Mouse (Mus musculus) heart, adult 8-10 months (tissue): ENCODE data around the gene Avpr2. TPM values are rescaled to one million over a fixed set of nuclear protein-coding genes. Genes with fewer than 3 reads are reported as not detected.
A peak's percentile ranks its signal among the peaks of the same experiment; 100 is the strongest.

ENCODE experiments used
- DNase-seq: peaks from one replicate; pipeline ENCODE4 v3.0.0; 2022; ENCODE audit warnings: low spot score
- total RNA-seq, 4 experiments: library from RNA; stranded (reverse); gene quantifications; 2 replicates each; pipeline ENCODE4 v1.2.4; 2022

The Avpr2 gene
- total RNA-seq, 4 experiments from 2014 or later = not detected

DNA sequence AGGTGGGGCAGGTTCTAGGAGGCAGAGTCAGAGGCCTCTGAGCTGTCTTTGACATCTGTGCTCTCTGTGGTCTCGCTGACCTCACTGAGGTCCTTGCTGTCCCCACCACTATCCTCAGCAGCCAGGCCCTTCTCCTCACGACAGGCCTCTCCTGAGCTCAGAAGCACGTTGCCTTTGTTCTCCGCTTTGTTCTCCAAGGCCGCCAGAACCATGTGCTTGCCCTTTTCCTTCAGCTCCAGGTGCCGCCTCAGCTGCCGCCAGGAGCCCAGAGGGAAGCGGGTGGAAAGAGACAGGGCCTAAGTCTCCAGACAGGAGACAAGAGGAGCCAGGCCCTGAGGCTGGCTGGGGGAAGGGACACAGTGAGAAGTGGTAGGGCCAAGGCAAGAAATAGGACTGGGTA is 25.0 kb downstream of the Avpr2 start:
- DNase-seq = no peak

DNA sequence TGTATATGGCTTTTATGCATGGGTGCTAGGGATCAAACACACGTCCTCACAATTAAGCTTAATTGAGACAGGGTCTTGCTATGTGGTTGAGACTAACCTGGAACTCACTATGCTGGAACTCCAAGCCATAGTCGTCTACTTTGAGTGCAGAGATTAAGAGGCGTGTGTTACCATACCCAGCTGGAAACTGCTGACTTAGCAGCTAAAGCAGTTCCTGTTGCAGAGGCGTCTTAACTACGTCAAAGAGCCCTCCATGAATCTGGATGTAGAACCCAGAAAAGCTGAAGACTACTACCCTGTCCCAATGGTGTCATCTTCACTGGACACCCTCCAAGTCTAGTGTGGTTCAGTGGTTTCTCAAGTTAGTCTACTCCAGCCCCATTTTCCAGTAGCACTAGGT is 26.7 kb downstream of the Avpr2 start:
- DNase-seq = no peak

DNA sequence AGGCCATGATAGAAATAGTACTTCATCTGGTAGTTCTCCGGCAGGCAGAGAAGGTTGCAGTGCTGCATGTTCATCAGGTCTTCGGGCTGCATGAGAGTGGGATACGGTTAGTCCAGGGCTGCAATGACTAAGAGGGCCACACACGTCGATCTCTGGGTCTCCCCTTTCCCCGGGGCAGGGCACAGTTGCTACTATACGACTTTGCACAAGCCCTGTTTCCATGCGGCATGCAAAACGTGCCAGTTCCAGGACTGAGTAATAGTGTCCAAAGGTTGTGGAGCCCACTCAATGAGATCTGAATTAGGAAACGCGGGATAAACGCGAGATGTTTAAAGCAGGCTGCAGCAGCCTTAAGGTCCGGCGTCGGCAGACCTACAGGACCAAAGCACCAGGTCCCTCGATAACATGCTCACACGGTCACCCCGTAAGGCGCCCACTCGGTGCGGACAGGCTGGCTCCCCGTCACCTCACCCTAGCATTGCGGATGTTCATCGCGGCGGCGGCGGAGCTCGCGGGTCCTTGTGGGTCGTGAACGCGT is 29.5 kb downstream of the Avpr2 start:
- no peak for DNase-seq

DNA sequence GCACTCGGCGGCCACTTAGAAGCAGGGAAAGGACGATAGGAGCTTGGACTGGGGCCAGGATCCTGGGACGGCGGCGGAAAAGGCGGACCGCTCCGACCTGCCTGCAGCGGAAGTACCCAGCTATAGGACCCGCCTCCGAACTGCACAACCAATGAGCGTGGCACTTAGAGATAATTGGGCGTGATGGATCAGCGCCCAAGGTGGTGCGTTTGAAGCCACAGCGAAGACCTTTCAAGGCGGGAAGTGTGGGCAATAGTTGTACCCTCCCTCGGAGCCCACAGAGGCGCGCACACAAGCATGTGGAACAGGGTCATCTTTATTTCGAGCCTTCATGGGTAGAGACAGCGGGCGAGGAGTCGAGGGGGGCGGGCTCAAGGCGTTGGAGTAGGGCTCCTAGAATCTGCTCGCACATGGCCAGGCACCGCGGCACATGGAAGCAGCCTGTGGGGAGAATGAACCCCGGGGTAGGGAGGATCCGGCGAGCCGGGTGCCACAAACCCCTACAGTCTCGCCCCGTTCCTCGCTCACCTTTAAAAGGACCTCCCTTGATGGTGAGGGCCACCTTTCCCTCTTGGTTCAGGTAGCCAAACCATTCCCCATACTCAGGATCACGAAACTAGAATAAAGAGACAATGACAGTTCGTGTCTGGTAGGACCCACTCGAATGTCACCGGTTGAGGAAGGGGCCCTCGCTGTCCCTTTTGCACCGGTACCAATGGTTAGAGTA is 30.1 kb downstream of the Avpr2 start, which contains the start of the genes Arhgap4 and Naa10:
Arhgap4 (minus strand) TSS at position 48 of the 727 bp plus-strand sequence.
Naa10 (minus strand) TSS at position 122 of the 727 bp plus-strand sequence.
- peak; percentile 84 for DNase-seq

DNA sequence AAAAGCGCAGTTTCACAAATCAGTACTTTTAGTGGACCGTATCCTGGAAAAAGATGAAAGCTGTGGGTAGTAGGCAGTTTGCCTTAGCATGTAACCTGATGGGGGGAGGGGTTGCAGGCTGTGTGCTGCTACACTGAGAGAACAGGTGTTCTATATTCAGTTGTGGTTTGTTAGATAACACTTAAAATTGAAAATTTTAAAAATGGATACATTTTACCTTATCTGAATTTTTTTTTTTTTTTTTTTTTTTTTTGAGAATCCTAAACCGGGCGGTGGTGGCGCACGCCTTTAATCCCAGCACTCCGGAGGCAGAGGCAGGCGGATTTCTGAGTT is 30.6 kb downstream of the Avpr2 start:
- no peak for DNase-seq

DNA sequence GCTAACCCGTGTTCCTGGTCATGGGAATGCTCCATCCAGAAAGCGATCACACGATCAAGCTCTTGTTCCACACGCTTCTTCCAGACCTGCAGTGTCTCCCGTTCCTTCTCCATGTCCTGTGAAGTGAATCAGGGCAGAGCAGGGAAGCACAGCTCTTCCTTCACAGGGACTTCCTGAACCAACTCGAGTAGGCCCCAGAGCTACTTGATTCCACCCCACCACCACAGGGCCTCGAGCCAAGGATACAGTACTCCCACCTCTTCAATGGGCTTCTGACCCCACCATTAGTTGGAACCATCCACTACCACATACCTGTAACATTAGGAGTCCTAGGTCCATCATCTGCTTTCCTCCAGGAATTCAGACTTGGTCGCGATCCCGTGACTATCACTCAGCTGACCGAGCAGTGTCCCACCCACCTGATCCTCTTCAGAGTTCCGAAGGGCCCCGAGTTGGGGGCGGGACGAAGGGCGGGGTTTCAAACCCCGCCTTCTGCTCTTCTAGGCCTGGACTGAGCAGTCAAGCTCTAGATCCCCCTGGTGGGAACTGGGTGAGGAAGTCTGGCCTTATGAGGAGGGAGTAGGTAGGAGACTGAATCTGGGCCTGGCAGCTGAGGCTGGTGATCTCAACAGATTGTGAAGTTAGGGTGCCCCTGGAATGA is 38.6 kb downstream of the Avpr2 start, which contains the start of gene Renbp:
Renbp (minus strand) TSS at position 449 of the 661 bp plus-strand sequence.
- DNase-seq = peak; percentile 69

DNA sequence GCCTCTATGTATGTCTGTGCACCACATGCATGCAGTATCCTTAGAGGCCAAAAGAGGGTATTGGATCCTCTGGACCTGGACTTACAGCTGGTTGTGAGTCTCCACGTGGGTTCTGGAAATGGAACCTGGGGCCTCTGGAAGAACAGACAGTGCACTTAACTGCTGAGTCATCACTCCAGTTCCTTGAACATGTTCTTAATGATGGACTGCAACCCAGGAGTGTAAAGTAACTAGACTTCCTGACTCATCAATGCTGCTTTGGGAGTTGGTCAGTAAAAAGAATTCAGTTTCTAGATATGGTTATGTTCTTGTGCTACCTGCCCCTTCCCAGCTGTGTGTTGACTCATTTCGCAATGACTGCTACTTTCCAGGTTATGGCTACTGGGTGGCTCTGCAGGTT is 40.0 kb downstream of the Avpr2 start:
- DNase-seq = no peak

DNA sequence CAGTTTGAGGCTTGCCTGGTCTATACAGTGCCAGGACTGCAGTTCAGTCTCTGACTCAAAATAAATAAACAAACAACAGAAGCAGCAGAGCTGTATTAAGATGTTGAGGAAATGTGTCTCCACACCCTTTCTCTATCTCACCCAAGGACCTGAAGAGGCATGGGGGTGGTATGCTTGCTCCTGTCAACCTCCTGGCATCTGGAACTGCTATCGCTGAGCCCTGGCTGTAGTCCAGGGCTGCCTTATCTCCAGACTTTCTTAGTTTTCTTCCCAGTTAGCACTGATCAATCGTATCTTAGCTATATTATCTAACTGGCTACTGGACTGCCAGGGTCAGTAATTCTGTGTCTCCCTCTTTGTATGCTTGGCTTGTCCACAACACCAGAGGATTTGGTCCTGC is 50.0 kb downstream of the Avpr2 start:
- no peak for DNase-seq

DNA sequence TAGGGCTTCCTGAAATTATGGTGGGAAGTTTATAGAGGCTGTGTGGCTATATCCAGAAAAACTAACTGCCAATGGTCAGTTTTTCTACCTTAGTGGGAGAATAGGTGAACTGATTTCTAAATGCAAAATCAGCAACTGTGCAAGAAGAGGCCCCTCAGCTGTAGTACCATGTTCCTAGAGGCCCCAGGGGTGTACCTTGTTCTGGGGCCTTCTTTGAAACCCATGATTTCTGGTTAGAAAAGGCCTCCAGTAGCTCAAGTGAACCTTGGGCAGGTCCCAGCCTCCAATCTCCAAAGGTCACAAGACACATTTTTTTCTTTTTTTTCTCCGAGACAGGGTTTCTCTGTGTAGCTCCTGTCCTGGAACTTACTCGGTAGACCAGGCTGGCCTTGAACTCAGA is 50.4 kb downstream of the Avpr2 start:
- DNase-seq = no peak

Other genes starting within 250 kb of the Avpr2 start
- 1 to 10 TPM; 5.2 to 9.5 (median 8.1) TPM for gene Pnck, start 232.0 kb upstream of the Avpr2 start, total RNA-seq
- gene Slc6a8, start 219.0 kb upstream of the Avpr2 start, total RNA-seq = 100 to 1,000 TPM; 157 to 195 (median 180) TPM
- 10 to 100 TPM; 65.8 to 86.6 (median 78.8) TPM for gene Bcap31, start 175.9 kb upstream of the Avpr2 start, total RNA-seq
- gene Abcd1, start 175.5 kb upstream of the Avpr2 start, total RNA-seq = 10 to 100 TPM; 26.6 to 29.7 (median 28.2) TPM
- 1 to 10 TPM; 1.6 to 1.9 (median 1.7) TPM for gene Plxnb3, start 135.0 kb upstream of the Avpr2 start, total RNA-seq
- 10 to 100 TPM; 23.9 to 31.6 (median 30.8) TPM for gene Srpk3, start 117.7 kb upstream of the Avpr2 start, total RNA-seq
- 100 to 1,000 TPM; 702 to 775 (median 723) TPM for gene Idh3g, start 105.2 kb upstream of the Avpr2 start, total RNA-seq
- 10 to 100 TPM; 75.9 to 94.2 (median 84.8) TPM for gene Ssr4, start 105.1 kb upstream of the Avpr2 start, total RNA-seq
- gene Pdzd4, start 67.1 kb upstream of the Avpr2 start, total RNA-seq = 1 to 10 TPM; 1.2 to 1.7 (median 1.6) TPM
- gene L1cam, start 4.0 kb downstream of the Avpr2 start, total RNA-seq = 1 to 10 TPM; 3.3 to 5.3 (median 4.2) TPM
- 1 to 10 TPM in 2 of 4 experiments, under 1 TPM in 2; 0.47 to 2.9 (median 1.3) TPM for gene Arhgap4, start 29.8 kb downstream of the Avpr2 start, total RNA-seq
- 10 to 100 TPM; 46.4 to 59.7 (median 56.5) TPM for gene Naa10, start 29.8 kb downstream of the Avpr2 start, total RNA-seq
- gene Renbp, start 38.7 kb downstream of the Avpr2 start, total RNA-seq = 1 to 10 TPM; 4.9 to 7.5 (median 6.1) TPM
- gene Hcfc1, start 74.3 kb downstream of the Avpr2 start, total RNA-seq = 10 to 100 TPM; 36.7 to 39.7 (median 39.7) TPM
- 10 to 100 TPM; 56.3 to 66.4 (median 60.9) TPM for gene Irak1, start 131.8 kb downstream of the Avpr2 start, total RNA-seq
- gene Opn1mw, start 235.4 kb downstream of the Avpr2 start, total RNA-seq = not detected
- 10 to 100 TPM; 25.3 to 36.9 (median 31.0) TPM for gene Mecp2, start 243.3 kb downstream of the Avpr2 start, total RNA-seq